Mouse (Mus musculus) activated CD4-positive, CD25-positive, alpha-beta regulatory T cell (primary cell): Measurements from ENCODE around the gene Nhsl1. TPM values are rescaled to one million over a fixed set of nuclear protein-coding genes. Genes with fewer than 3 reads are reported as not detected.

ENCODE experiments used
- polyA plus RNA-seq, 2 experiments: library from polyadenylated mRNA; unstranded; fragments of 100-300 nt; shearing (Covaris generic); gene quantifications; one replicate each; pipeline ENCODE4 v1.2.1; 2017

The Nhsl1 gene
- under 1 TPM; 0.24 to 0.76 TPM for polyA plus RNA-seq

GRCm38 (mm10) chr10:18318916-18319481, at the start of gene Nhsl1:
TSS of gene Nhsl1 (plus strand) at chr10:18318985.

GRCm38 (mm10) chr10:18545813-18546235, 227.0 kb downstream of the Nhsl1 start, which contains the start of gene Hebp2:
TSS of gene Hebp2 (minus strand) at chr10:18546076.

Other genes starting within 250 kb of the Nhsl1 start
- 1 to 10 TPM in 1 of 2 experiments, under 1 TPM in 1; 0.92 to 1.4 TPM for gene Ect2l, start 108.1 kb upstream of the Nhsl1 start, polyA plus RNA-seq
- 10 to 100 TPM; 28.0 to 36.4 TPM for gene Ccdc28a, start 84.0 kb upstream of the Nhsl1 start, polyA plus RNA-seq
- gene Hebp2, start 227.1 kb downstream of the Nhsl1 start, polyA plus RNA-seq = under 1 TPM in 1 of 2 experiments, not detected in 1; 0.31 TPM